Mouse (Mus musculus) cerebellum, postnatal 14 days (tissue): ENCODE results near the gene Vpreb2.
A peak's percentile ranks its signal among the peaks of the same experiment; 100 is the strongest.
"Not testable (repeated sequence)": the region's sequence is repeated elsewhere in the genome, so short reads cannot be mapped to it uniquely, and the experiment has no call there.

ENCODE experiments used
- DNase-seq, 2 experiments: peaks; one replicate each; pipeline ENCODE4 v3.0.0; 2021; ENCODE audit warnings: mixed read lengths in 2 of 2

The Vpreb2 gene

GRCm38 (mm10) chr16:17980128-17980527, at the start of gene Vpreb2:
Vpreb2 (plus strand) TSS chr16:17980428.
- DNase-seq, result no peak

GRCm38 (mm10) chr16:17931906-17932460, 48.2 kb upstream of the Vpreb2 start:
- no peak for DNase-seq

GRCm38 (mm10) chr16:17933594-17934444, 46.4 kb upstream of the Vpreb2 start:
- no peak for DNase-seq

GRCm38 (mm10) chr16:17934445-17934910, 45.8 kb upstream of the Vpreb2 start:
- DNase-seq, result no peak

GRCm38 (mm10) chr16:17936776-17937175, 43.5 kb upstream of the Vpreb2 start:
- DNase-seq, result no peak

GRCm38 (mm10) chr16:17938187-17938586, 42.0 kb upstream of the Vpreb2 start:
- no peak for DNase-seq

- DNase-seq, result peak; percentile 68 to 75
Measured at GRCm38 (mm10) chr16:17938821-17939220, 41.4 kb upstream of the Vpreb2 start.

GRCm38 (mm10) chr16:17939255-17939751, 40.9 kb upstream of the Vpreb2 start:
- no peak for DNase-seq

GRCm38 (mm10) chr16:17943466-17943865, 36.8 kb upstream of the Vpreb2 start:
- DNase-seq, result no peak

GRCm38 (mm10) chr16:17945081-17945831, 35.0 kb upstream of the Vpreb2 start:
- no peak for DNase-seq

- no peak for DNase-seq
Measured at GRCm38 (mm10) chr16:17949421-17949877, 30.8 kb upstream of the Vpreb2 start.

GRCm38 (mm10) chr16:17950068-17950467, 30.2 kb upstream of the Vpreb2 start:
- DNase-seq, result no peak

GRCm38 (mm10) chr16:17951618-17952017, 28.6 kb upstream of the Vpreb2 start:
- DNase-seq, result no peak

- DNase-seq, result not testable (repeated sequence)
Measured at GRCm38 (mm10) chr16:17956052-17956638, 24.1 kb upstream of the Vpreb2 start.

- no peak for DNase-seq
Measured at GRCm38 (mm10) chr16:17962091-17962490, 18.1 kb upstream of the Vpreb2 start.

GRCm38 (mm10) chr16:17971853-17972252, 8.4 kb upstream of the Vpreb2 start:
- DNase-seq, result no peak

- DNase-seq, result not testable (repeated sequence)
Measured at GRCm38 (mm10) chr16:17977840-17978239, 2.4 kb upstream of the Vpreb2 start.

GRCm38 (mm10) chr16:17983201-17983600, 3.0 kb downstream of the Vpreb2 start:
- DNase-seq, result no peak

GRCm38 (mm10) chr16:17984231-17984630, 4.0 kb downstream of the Vpreb2 start:
- peak; percentile 39 to 54 for DNase-seq

- DNase-seq, result no peak
Measured at GRCm38 (mm10) chr16:17985078-17985477, 4.8 kb downstream of the Vpreb2 start.

GRCm38 (mm10) chr16:17986456-17987132, 6.4 kb downstream of the Vpreb2 start:
- DNase-seq, result peak; percentile 70 to 79

- DNase-seq, result no peak
Measured at GRCm38 (mm10) chr16:17987703-17988102, 7.5 kb downstream of the Vpreb2 start.
